Mouse (Mus musculus) forebrain, embryonic 12.5 days (tissue): ENCODE measurements at regions not wholly inside any gene's neighbourhood (a gene's known extent, or its start where the extent isn't known, plus 50 kb on each side); places are given as distances from the start of the nearest gene placed in this dataset.
A peak's percentile ranks its signal among the peaks of the same experiment; 100 is the strongest.

Source experiments
- ATAC-seq: fragments of 200-750 bp; cut with Nextera tagmentation; 2 replicates; pipeline ENCODE4 v1.8.0; 2017; ENCODE audit warnings: moderate TSS enrichment; ENCODE audit not compliant: low FRiP score
- H3K27ac ChIP-seq: fragments of 300-500 bp; sonication (generic); 2 replicates; pipeline ENCODE4 v1.5.1; 2016; ENCODE audit warnings: mild to moderate bottlenecking
- H3K27me3 ChIP-seq: fragments of 300-500 bp; sonication (generic); 2 replicates; pipeline ENCODE4 v1.6.1; 2016; ENCODE audit warnings: mild to moderate bottlenecking
- H3K36me3 ChIP-seq: fragments of 300-500 bp; sonication (generic); replicated peaks from 2 replicates; pipeline ENCODE4 v1.6.1; 2016; ENCODE audit warnings: mild to moderate bottlenecking
- H3K4me1 ChIP-seq: fragments of 300-500 bp; sonication (generic); 2 replicates; pipeline ENCODE4 v1.6.1; 2016
- H3K4me2 ChIP-seq: fragments of 300-500 bp; sonication (generic); 2 replicates; pipeline ENCODE4 v1.6.1; 2016; ENCODE audit warnings: mild to moderate bottlenecking, moderate library complexity
- H3K4me3 ChIP-seq: fragments of 300-500 bp; sonication (generic); replicated peaks from 2 replicates; pipeline ENCODE4 v1.5.1; 2016; ENCODE audit warnings: mild to moderate bottlenecking
- H3K9ac ChIP-seq: fragments of 300-500 bp; sonication (generic); 2 replicates; pipeline ENCODE4 v1.6.1; 2016; ENCODE audit warnings: mild to moderate bottlenecking
- H3K9me3 ChIP-seq: fragments of 300-500 bp; sonication (generic); 2 replicates; pipeline ENCODE4 v1.6.1; 2016
- WGBS: fragments of 180-500 bp; shearing (Covaris S2); methylation state at CpG from one replicate; pipeline ENCODE4 v1.1.7; 2016; 5-methylcytosine and 5-hydroxymethylcytosine counted together

DNA sequence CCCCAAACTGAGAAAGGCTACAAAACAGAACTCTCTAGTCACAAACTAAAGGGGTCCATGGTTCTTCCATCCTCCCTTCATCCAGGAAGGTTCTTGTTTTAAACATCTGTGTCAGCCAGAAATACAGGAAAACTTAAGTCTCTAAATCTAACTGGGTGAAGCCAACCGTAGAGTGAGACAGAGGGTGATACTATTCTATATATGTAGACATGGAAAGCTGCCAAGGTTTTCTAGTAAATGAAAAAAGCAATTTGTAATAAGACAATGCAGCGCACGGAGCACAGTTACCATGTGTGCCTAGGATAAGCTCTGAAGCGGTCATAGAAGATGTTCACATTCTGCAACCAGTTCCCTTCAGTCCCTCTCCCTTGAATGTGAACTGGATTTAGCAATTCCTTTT, 55.4 kb downstream of the Ppp1r3c start:
- H3K27me3 ChIP-seq: no peaks in the 10 kb centered on the region
- H3K4me2 ChIP-seq: no peak overlapping the region
- H3K9me3 ChIP-seq: no peaks in the 10 kb centered on the region
- H3K9ac ChIP-seq: no peak overlapping the region
- peaks cover 27% of the 10 kb centered on the region for H3K4me1 ChIP-seq
- WGBS: 86% methylated on average over 4 of the region's 4 CpGs
- no peak overlapping the region for H3K27ac ChIP-seq
- H3K4me3 ChIP-seq: no peak overlapping the region
- no peak for ATAC-seq
- H3K36me3 ChIP-seq: no peaks in the 10 kb centered on the region

DNA sequence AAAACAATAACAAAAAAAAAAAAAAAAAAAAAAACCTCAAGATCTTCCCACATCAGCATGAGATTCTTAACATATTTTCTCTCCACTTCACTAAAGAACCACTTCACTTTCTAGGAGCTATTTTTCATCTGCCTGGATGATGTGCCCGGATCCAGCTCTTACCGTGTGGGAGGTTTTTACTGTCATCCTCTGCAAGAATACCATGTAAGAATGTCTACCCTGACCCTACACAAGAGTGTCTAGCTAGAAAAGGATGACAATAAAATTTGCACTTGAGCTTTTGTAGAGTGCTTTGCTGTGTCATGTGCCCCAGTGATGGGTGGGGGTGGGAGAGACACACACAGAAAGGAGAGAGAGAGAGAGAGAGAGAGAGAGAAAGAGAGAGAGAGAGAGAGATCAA, 56.1 kb downstream of the Ppp1r3c start:
- Histone ChIP-seq H3K9ac (no peak overlapping the region), H3K4me1 (peaks cover 27% of the 10 kb centered on the region), H3K27me3 (no peaks in the 10 kb centered on the region), H3K4me2 (no peak overlapping the region), H3K27ac (no peak overlapping the region), H3K9me3 (no peaks in the 10 kb centered on the region), H3K36me3 (no peaks in the 10 kb centered on the region), H3K4me3 (no peak overlapping the region)
- WGBS: 75% methylated on average over 2 of the region's 2 CpGs
- ATAC-seq: no peak

DNA sequence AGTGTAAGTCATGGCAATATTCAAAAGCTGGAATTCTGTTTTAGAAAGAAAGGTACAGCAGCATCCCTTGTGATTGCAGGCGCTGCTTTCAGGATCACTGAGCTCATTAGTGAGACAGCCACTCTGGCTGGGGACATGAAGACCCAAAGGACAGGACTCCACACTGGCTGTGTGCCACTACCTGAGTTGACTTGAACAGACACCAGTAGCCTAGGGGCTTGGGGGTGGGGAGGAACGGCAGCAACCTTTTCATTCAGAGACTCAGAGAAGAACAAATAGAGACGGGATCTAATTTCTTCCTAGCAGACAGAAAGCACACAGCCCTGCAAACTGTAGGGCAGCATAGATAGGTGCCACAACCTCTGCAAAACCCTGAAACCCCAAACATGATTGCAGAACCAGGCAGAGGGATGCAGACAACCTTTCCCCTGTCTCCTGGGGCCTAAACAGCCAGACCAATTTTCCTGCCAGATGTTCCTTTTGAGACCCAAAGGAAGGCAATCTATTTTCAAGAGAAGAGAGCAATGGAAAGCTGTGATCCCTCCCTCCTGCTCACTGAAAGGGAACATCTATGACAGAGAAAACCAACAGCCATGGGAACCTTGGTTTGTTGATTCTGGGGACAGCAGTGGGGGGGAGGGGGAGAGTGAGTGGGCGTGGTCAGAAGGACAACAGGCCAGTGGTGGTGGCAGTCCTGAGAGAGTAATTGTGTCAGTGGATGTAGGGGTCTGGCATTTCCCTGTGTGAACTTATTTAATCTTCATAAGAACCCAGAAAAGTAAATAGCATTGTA, 57.2 kb downstream of the Ppp1r3c start:
- 22% methylated on average over 4 of the region's 4 CpGs for WGBS
- Histone ChIP-seq H3K9ac (no peak overlapping the region), H3K27me3 (no peaks in the 10 kb centered on the region), H3K27ac (peak overlapping the region; percentile 66; the same call in 1 of the 2 replicates), H3K36me3 (no peaks in the 10 kb centered on the region), H3K4me3 (no peak overlapping the region), H3K4me1 (peaks cover 27% of the 10 kb centered on the region), H3K4me2 (no peak overlapping the region), H3K9me3 (no peaks in the 10 kb centered on the region)
- ATAC-seq: peak; percentile 54; the same call in 1 of the 2 replicates

DNA sequence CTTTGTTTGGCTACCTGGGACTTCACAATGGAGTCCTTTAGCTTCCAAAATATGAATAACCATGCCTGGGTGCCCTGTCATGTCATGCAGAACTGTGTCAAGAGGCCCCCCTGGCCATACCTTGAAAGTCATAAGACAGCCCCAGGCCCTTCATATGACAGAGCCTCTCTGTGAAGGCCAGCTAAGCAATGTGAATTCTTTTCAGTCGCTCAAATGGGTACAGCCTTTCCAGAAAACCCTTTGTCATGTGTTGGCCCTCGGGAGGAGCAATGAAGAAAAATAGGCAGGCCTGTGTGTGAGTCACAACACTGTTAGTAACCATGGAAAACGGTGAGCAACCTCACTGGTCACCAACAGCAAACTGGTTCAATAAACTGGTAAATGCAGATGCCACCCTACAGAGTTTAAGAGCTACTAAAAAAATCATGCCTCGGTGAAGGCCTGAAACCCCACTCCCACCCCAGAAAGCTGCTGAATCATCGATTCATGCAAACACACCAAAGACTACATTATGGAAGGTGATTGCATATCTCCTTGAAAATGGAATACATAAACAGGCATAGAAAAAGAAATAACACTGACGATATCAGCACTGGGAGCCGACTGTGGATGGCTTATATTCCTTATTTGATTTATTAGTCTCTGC, 57.9 kb downstream of the Ppp1r3c start:
- H3K4me2 ChIP-seq: no peak overlapping the region

DNA sequence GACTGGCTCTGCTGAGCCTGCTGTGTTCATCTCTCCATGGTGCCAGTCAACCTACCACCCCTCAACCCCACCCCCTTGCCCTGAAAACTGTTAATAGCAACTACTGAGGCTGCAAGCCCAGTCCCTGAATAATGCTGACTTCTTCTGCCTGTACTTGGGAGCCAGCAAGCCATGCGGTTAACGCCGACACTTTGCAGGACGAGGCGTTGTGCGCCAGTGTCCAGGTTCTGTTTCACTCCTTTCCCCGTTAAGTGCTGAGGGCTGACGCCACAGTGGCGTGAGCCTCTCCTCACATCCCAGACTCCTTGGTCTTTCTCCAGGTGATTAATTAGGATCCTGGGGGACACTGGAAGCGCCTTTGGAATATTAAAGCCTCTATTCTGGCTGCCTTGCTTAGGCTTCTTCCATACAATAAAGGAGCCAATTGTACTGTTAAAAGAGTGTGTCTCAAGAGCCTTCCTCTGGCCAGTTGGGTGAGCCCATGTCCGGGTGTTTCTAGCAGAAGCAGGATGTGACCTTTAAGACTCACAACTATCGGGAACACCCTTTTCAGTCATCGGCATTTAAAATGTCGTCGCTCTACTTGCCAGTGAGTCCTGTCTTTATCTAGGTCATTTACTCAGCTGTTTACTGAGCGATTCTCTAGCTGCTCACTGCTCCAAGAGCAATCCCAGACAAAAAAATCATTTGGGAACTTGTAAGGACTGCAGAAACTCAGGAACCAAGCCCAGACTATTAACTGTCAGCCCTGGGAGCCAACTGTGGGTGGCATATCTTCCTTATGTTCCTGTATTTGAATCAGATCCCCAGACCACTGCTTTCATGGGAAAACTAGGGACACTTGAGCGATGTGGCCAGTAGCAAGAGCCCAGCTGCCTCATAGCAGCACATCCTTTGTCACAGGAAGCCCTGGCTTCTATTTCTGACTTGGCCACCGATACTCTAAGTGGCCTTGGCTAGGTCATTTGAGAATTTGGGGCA, 59.1 kb downstream of the Ppp1r3c start:
- H3K4me1 ChIP-seq: peaks cover 27% of the 10 kb centered on the region
- H3K27me3 ChIP-seq: no peaks in the 10 kb centered on the region; the same call in 1 of the 2 replicates
- H3K4me3 ChIP-seq: no peak overlapping the region
- ATAC-seq: no peak
- no peak overlapping the region for H3K27ac ChIP-seq
- no peaks in the 10 kb centered on the region for H3K36me3 ChIP-seq
- no peak overlapping the region for H3K4me2 ChIP-seq
- H3K9ac ChIP-seq: no peak overlapping the region
- H3K9me3 ChIP-seq: no peaks in the 10 kb centered on the region
- WGBS: 80% methylated on average over 18 of the region's 18 CpGs

More for the DNA sequence above, 57.9 kb downstream of the Ppp1r3c start:
- ATAC-seq: no peak; the same call in 1 of the 2 replicates
- Histone ChIP-seq H3K9me3 (no peaks in the 10 kb centered on the region), H3K9ac (no peak overlapping the region), H3K27ac (no peak overlapping the region), H3K4me1 (peaks cover 27% of the 10 kb centered on the region), H3K27me3 (no peaks in the 10 kb centered on the region; the same call in 1 of the 2 replicates), H3K36me3 (no peaks in the 10 kb centered on the region), H3K4me3 (no peak overlapping the region)
- 82% methylated on average over 7 of the region's 7 CpGs for WGBS

DNA sequence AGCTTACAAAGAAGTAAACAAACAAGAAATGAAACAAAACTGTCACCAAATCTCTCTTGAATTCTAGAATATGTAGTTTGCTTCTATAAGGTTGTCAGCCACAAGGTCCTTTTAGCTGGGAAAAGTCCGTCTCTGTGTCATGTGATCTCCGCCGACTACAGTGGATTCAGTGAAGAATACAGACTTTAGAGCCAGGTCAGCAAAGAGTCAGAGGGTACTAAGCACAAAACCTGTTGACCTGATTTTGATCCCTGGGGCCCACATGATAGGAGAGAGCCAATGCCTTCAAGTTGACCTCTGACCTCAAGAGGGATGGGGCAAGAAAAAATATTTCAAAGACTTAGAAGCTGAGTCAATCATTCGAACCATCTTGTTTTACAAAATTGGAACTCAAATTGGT, 61.5 kb downstream of the Ppp1r3c start:
- Histone ChIP-seq H3K4me3 (no peak overlapping the region), H3K9ac (no peak overlapping the region), H3K4me1 (peaks cover 37% of the 10 kb centered on the region), H3K27me3 (no peaks in the 10 kb centered on the region; the same call in 1 of the 2 replicates), H3K9me3 (no peaks in the 10 kb centered on the region), H3K27ac (no peak overlapping the region), H3K4me2 (no peak overlapping the region), H3K36me3 (no peaks in the 10 kb centered on the region)
- 85% methylated on average over 4 of the region's 4 CpGs for WGBS
- ATAC-seq: no peak

DNA sequence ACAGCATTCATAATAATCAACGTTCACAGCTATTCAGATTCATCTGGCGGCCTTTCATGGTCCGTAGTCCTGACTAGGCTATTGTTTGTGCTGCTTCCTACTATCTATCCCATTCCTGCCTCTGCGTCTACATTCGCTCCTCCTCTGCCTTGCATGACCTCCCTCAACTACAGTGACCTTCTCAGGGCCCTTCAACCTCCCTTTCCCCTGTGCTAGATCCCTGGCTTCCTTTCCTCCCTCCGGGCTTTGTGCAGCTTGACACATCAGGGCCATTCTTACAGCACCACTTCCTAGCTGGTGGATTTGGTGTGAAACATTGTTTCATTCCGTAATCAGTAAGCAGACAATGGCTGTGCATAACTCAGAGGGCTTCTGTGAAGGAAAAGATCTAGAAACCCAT, 65.6 kb downstream of the Ppp1r3c start:
- H3K36me3 ChIP-seq: no peaks in the 10 kb centered on the region
- no peaks in the 10 kb centered on the region for H3K9me3 ChIP-seq
- H3K9ac ChIP-seq: no peak overlapping the region
- WGBS: 65% methylated on average over 7 of the region's 7 CpGs
- H3K4me3 ChIP-seq: no peak overlapping the region
- H3K27me3 ChIP-seq: no peaks in the 10 kb centered on the region; the same call in 1 of the 2 replicates
- no peak overlapping the region for H3K4me2 ChIP-seq
- no peak overlapping the region for H3K27ac ChIP-seq
- ATAC-seq: no peak
- peaks cover 25% of the 10 kb centered on the region for H3K4me1 ChIP-seq
